Mouse (Mus musculus): ENCODE measurements at regions not wholly inside any gene's neighbourhood (a gene's known extent, or its start where the extent isn't known, plus 50 kb on each side); places are given as distances from the start of the nearest gene placed in this dataset.

DNA sequence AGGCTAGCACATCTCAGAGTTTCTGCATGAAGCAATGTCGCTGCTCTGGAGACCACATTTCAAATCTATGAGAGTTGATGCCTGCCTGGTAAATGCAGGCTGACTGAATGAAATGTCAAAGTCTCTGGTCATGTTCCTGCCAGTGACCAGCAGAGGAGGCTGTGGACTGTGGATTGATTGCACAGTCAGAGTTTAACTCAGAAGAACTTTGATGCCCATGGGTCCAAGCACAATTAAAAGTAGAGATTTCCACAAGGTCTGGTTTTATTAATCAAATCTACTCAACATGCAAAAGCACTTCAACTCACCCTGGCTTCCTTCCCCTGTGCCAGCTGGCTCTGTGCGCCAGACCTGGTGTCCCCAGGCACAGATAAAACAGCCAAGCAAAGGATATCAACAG lies 81.3 kb downstream of the Hsd17b3 start:
- DNase-seq (ENCODE audit: low read depth, low spot score), result no peak

- no peak for DNase-seq (ENCODE audit: low read depth, low spot score)
These were observed 86.0 kb downstream of the Hsd17b3 start for GRCm38 (mm10) chr13:64002945-64003459.

GRCm38 (mm10) chr13:64000303-64000702 lies 88.7 kb downstream of the Hsd17b3 start:
- DNase-seq (ENCODE audit: low read depth, low spot score), result no peak

- no peak for DNase-seq (ENCODE audit: low read depth, low spot score)
These were observed 90.4 kb downstream of the Hsd17b3 start for GRCm38 (mm10) chr13:63998647-63999046.

- no peak for DNase-seq (ENCODE audit: low read depth, low spot score)
These were observed 95.1 kb downstream of the Hsd17b3 start for GRCm38 (mm10) chr13:63993857-63994477.

GRCm38 (mm10) chr13:63992989-63993388 lies 96.0 kb downstream of the Hsd17b3 start:
- DNase-seq (ENCODE audit: low read depth, low spot score), result no peak

- no peak for DNase-seq (ENCODE audit: low read depth, low spot score)
These were observed 98.5 kb downstream of the Hsd17b3 start for GRCm38 (mm10) chr13:63990480-63990958.

GRCm38 (mm10) chr13:63989769-63990168 lies 99.3 kb downstream of the Hsd17b3 start:
- DNase-seq (ENCODE audit: low read depth, low spot score), result no peak

DNA sequence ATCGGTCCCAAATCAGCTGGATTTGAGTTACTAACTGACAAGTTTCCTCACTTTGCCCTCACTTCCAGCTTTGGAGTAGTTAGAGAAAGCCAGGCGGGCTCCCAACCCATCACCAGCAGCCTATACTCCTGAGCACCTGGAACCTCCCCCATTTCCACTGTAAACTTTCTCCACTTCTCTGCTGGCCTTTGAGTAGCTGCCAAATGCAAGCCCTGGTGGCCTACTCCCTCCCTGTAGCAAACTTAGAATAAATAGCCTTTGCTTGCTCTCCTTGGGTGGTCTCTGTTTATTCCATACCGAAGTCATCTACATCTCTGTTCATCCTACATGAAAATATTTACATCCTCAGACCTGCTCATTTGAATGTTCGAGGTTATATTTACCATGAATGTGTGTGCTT lies 100.8 kb downstream of the Hsd17b3 start:
- no peak for DNase-seq (ENCODE audit: low read depth, low spot score)

DNA sequence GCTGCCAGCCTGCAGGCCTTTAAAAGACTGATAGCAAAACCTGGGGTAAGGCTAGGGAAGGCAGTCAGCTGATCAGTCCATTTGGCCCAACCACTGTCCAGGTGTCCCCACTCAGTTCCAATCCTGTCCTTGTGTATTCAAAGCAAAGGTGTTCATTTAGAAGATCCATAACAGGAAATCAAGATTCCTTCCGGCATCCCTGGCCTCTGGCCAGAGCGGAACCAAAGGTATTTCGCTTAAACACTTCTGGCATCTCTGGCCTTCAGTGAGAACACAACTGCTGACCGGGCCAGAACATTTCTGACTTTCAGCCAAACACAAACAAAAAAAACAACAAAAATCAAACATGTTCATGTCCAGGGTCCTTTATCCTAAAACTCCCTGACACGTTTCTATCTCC lies 102.3 kb downstream of the Hsd17b3 start:
- no peak for DNase-seq (ENCODE audit: low read depth, low spot score)

DNA sequence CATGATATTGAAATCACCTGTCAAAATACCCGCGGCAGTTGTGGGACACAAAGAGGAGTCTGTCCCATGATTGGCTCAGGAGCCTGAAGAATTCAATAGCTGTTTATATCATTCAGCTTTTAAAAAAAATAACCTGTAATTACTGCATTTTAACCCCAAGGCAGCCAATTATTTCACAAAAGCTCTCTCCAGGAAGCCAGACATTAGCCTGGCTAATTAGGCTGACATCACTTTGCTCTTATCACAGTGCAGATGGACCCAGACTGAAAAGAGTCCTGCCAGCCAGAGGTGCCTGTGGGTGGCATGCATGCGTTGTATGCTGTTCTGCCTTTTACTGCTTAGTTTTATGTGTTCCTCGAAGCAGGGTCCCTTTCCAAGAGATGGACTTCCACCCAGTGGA lies 103.4 kb downstream of the Hsd17b3 start:
- DNase-seq (ENCODE audit: low read depth, low spot score), result no peak

DNA sequence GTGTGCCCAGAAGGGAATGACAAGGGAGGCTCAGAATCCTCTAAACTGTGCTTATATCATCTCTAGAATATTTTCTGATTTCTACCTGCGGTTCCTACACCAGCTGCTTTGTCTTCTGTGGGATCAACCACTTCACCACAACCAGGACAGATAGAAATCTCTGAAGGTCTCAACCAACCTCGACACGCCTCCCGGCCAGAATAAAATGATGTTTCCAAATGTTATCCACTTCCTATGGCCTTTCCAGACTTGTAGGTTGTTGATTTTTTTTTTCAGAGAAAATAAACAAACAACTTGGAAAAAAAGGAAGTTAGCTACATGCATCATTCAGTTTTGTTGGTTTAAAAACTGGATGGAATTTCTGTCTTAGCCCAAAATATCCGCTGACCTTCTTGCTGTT lies 103.9 kb downstream of the Hsd17b3 start:
- DNase-seq (ENCODE audit: low read depth, low spot score), result no peak

DNA sequence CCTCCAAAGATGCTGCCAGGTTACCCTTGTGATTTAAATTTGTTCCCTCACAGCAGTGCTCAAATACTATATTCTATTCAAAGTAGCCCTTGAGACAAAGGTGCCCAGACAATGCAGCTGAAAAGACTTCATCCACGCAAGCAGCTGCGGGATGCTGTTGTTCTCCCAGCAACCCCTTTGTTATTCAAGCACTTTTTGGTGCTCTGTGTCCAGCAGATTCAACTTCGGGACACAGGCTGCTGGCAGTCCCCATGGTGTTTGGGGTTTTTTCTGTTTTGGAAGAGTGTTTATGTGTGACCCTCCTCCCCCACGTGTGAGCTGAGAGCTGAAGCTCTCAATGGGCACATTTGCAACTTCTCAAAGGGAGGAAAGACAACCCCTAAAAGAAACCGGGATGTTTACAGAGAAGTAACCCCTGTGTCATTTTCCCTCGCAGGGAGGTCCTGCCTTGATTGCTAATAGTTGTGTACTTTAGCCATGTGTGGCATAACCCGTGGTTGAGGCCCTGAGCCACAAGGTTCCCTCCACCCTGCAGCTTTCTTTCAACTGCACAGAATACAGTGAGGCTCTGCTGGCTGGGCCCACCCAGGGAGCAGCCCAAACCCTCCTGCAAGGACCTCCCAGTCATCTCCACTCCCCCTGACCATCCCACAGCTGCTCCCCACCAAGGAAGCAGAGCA lies 108.9 kb downstream of the Hsd17b3 start:
- DNase-seq (ENCODE audit: low read depth, low spot score), result no peak

- DNase-seq (ENCODE audit: low read depth, low spot score), result peak; percentile 2
These were observed 109.4 kb downstream of the Hsd17b3 start for GRCm38 (mm10) chr13:63979581-63979980.

DNA sequence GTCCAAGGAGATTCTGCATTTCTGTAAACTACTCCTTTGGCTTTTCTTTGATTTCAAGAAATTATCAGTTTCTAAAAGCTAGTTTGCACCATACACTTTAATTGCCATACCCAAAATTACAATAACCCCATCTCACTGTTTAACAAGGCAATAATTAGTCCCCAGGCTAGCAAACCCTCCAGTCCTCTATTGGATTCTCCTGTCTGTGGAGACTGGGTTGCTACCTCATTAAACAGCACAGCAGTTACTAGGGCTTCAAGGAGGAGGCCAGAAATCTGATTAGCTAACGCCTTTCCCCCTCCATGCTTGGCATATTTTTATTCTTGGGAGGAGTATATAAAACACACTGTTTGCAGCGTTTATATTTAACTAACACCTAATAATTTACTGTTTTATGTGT lies 119.1 kb downstream of the Hsd17b3 start:
- DNase-seq (ENCODE audit: low read depth, low spot score), result no peak

DNA sequence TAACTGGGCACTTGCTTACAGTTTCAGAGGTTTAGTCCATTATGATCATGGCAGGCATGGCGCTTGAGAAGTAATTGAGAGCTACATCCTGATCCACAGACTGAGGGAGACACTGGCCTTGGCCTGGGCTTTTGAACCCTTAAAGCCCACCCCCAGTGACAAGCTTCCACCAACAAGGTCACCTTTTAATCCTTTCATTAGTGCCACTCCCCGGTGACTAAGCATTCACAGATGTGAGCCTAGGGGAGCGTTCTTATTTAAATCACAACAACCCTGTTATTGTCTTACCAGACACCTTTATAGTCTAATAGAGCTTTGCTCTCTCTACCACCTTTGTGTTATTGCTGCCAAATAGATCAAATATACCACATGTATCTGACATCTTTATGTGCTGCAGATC lies 120.4 kb downstream of the Hsd17b3 start:
- DNase-seq (ENCODE audit: low read depth, low spot score), result no peak

DNA sequence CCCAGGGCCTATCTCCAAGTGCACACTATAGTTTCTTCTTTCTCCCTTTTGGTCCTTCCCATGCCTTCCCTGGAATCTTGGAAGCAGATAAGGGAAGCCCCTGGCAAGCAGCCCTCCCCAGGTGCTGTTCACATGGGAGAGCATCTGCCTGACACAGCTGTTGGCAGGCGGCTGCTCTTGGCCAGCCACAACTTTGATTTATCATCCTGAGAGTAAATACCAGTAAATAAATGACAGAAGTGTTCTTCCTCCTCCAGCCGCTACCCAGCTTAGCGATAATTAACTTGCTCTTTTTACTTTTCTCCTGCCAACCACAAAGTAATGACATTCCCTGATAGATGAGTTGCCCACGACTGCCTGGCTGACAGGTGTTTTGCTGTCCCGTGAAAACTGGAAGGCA lies 131.9 kb downstream of the Hsd17b3 start:
- DNase-seq (ENCODE audit: low read depth, low spot score), result no peak

- no peak for DNase-seq (ENCODE audit: low read depth, low spot score)
These were observed 134.7 kb downstream of the Hsd17b3 start for GRCm38 (mm10) chr13:63954305-63954704.

GRCm38 (mm10) chr13:63951922-63952734 lies 136.9 kb downstream of the Hsd17b3 start:
- no peak for DNase-seq (ENCODE audit: low read depth, low spot score)

- DNase-seq (ENCODE audit: low read depth, low spot score), result no peak
These were observed 136.1 kb downstream of the Ercc6l2 start for GRCm38 (mm10) chr13:63951136-63951535.
